Mouse (Mus musculus) CH12.LX (cell line): ENCODE data around the gene Lbx2. TPM values are rescaled to one million over a fixed set of nuclear protein-coding genes. Genes with fewer than 3 reads are reported as not detected.

Experiments
- DNase-seq: peaks from one replicate; pipeline ENCODE4 v3.0.0-alpha.2; 2013; ENCODE audit errors: extremely low read depth
- H3K27ac ChIP-seq: 2 replicates; pipeline ENCODE4 v1.5.1; 2012; ENCODE audit warnings: low read depth, mild to moderate bottlenecking, control low read depth, moderate library complexity; ENCODE audit not compliant: insufficient read depth
- H3K27me3 ChIP-seq: replicated peaks from 2 replicates; pipeline ENCODE3; 2012; ENCODE audit warnings: inconsistent platforms
- H3K36me3 ChIP-seq, 2 experiments: replicated peaks in 1 of 2; 2 replicates each; pipeline versions ENCODE3 to v1.6.1; 2012; ENCODE audit warnings: inconsistent platforms in 1 of 2, low read length in 1 of 2, mild to moderate bottlenecking in 1 of 2, mixed read lengths in 1 of 2, moderate library complexity in 1 of 2; ENCODE audit not compliant: control insufficient read depth in 1 of 2, insufficient read depth in 1 of 2
- H3K4me1 ChIP-seq, 2 experiments: 2 replicates each; pipeline ENCODE4 v1.6.1; 2012; ENCODE audit warnings: inconsistent platforms in 1 of 2, moderate library complexity in 1 of 2; ENCODE audit not compliant: insufficient read depth in 2 of 2, control insufficient read depth in 1 of 2
- H3K4me2 ChIP-seq: 2 replicates; pipeline ENCODE4 v1.6.1; 2012; ENCODE audit warnings: low read depth, mild to moderate bottlenecking, control low read depth; ENCODE audit not compliant: poor library complexity, insufficient read depth, severe bottlenecking
- H3K4me3 ChIP-seq, 3 experiments: fragments of 150-350 bp in 1 of 3; sonication (generic) in 1 of 3; replicated peaks in 1 of 3; 2 replicates each; pipeline versions ENCODE3 to v1.5.1; 2011 to 2012; ENCODE audit warnings: low read depth in 2 of 3, low read length in 2 of 3, mild to moderate bottlenecking in 2 of 3, moderate library complexity in 2 of 3, control low read depth in 1 of 3, improper control_type of control experiment in 1 of 3, inconsistent platforms in 1 of 3, mixed read lengths in 1 of 3; ENCODE audit not compliant: poor library complexity in 1 of 3
- H3K79me2 ChIP-seq: replicated peaks from 2 replicates; pipeline ENCODE4 v1.6.1; 2012; ENCODE audit warnings: mild to moderate bottlenecking, moderate library complexity; ENCODE audit not compliant: control insufficient read depth, poor library complexity, insufficient read depth, severe bottlenecking; ENCODE audit errors: extremely low read depth
- H3K9ac ChIP-seq: 2 replicates; pipeline ENCODE4 v1.6.1; 2012; ENCODE audit warnings: low read depth, mild to moderate bottlenecking, control low read depth, moderate library complexity; ENCODE audit not compliant: insufficient read depth
- H3K9me3 ChIP-seq: replicated peaks from 2 replicates; pipeline ENCODE3; 2012; ENCODE audit warnings: low read length, inconsistent platforms, mixed read lengths
- CTCF ChIP-seq, 2 experiments: IDR thresholded peaks in 1 of 2; conservative IDR thresholded peaks in 1 of 2; 2 replicates each; pipeline ENCODE4 v1.5.1; 2011 to 2012; ENCODE audit warnings: low read depth in 2 of 2, low read length in 2 of 2, improper control_type of control experiment in 1 of 2, inconsistent platforms in 1 of 2, mild to moderate bottlenecking in 1 of 2, moderate library complexity in 1 of 2
- E2F4 ChIP-seq: IDR thresholded peaks from 2 replicates; pipeline ENCODE4 v1.6.1; 2011; ENCODE audit warnings: low read depth, low read length, improper control_type of control experiment; ENCODE audit not compliant: insufficient replicate concordance
- EP300 ChIP-seq: IDR thresholded peaks from 2 replicates; pipeline ENCODE4 v1.6.1; 2011; ENCODE audit warnings: low read length, improper control_type of control experiment
- GABPA ChIP-seq: IDR thresholded peaks from 2 replicates; pipeline ENCODE4 v1.6.1; 2012; ENCODE audit warnings: low read depth, low read length, improper control_type of control experiment, inconsistent platforms; ENCODE audit not compliant: insufficient replicate concordance
- IRF4 ChIP-seq: IDR thresholded peaks from 2 replicates; pipeline ENCODE4 v1.6.1; 2014; ENCODE audit warnings: low read depth, mild to moderate bottlenecking, inconsistent platforms, low read length, improper control_type of control experiment
- JUND ChIP-seq: conservative IDR thresholded peaks from 2 replicates; pipeline ENCODE4 v1.6.1; 2011; ENCODE audit warnings: low read depth, low read length, improper control_type of control experiment
- MAFK ChIP-seq: IDR thresholded peaks from 2 replicates; pipeline ENCODE4 v1.6.1; 2011; ENCODE audit warnings: low read length, improper control_type of control experiment; ENCODE audit not compliant: insufficient replicate concordance
- MAX ChIP-seq: IDR thresholded peaks from 2 replicates; pipeline ENCODE4 v1.6.1; 2011; ENCODE audit warnings: low read length, improper control_type of control experiment
- MAZ ChIP-seq: IDR thresholded peaks from 2 replicates; pipeline ENCODE4 v1.6.1; 2012; ENCODE audit warnings: low read depth, mild to moderate bottlenecking, inconsistent platforms, low read length, improper control_type of control experiment, moderate library complexity
- MEF2A ChIP-seq: IDR thresholded peaks from 2 replicates; pipeline ENCODE4 v1.6.1; 2014; ENCODE audit warnings: low read depth, mild to moderate bottlenecking, inconsistent platforms, low read length, improper control_type of control experiment, borderline replicate concordance
- NELFE ChIP-seq: IDR thresholded peaks from 2 replicates; pipeline ENCODE4 v1.6.1; 2011; ENCODE audit warnings: low read depth, low read length, improper control_type of control experiment
- RAD21 ChIP-seq: IDR thresholded peaks from 2 replicates; pipeline ENCODE4 v1.6.1; 2011; ENCODE audit warnings: low read depth, mild to moderate bottlenecking, low read length, improper control_type of control experiment, moderate library complexity
- TBP ChIP-seq: conservative IDR thresholded peaks from 2 replicates; pipeline ENCODE4 v1.6.1; 2011; ENCODE audit warnings: low read depth, low read length, improper control_type of control experiment
- TCF12 ChIP-seq: IDR thresholded peaks from 2 replicates; pipeline ENCODE4 v1.6.1; 2014; ENCODE audit warnings: low read depth, mild to moderate bottlenecking, inconsistent platforms, low read length, improper control_type of control experiment
- USF1 ChIP-seq: IDR thresholded peaks from 2 replicates; pipeline ENCODE4 v1.6.1; 2014; ENCODE audit warnings: low read depth, mild to moderate bottlenecking, inconsistent platforms, low read length, improper control_type of control experiment
- USF2 ChIP-seq: conservative IDR thresholded peaks from 2 replicates; pipeline ENCODE4 v1.6.1; 2011; ENCODE audit warnings: low read depth, low read length, improper control_type of control experiment
- ZKSCAN1 ChIP-seq: IDR thresholded peaks from 2 replicates; pipeline ENCODE4 v1.6.1; 2012; ENCODE audit warnings: low read depth, inconsistent platforms, low read length, improper control_type of control experiment, borderline replicate concordance
- dilution Hi-C: fragments of 300-500 bp; cut with MboI; formaldehyde crosslinking; loops from 2 replicates; pipeline ENCODE4 v1.14.3; 2020; ENCODE audit warnings: low sequenced_read_pairs; ENCODE audit not compliant: extremely low pct_unique_long_range_greater_than_20kb, extremely low pct_ligation_motif_present
- in situ Hi-C: fragments of 300-500 bp; cut with MboI; formaldehyde crosslinking; loops from 3 replicates; pipeline ENCODE4 v1.14.3; 2019; ENCODE audit warnings: low sequenced_read_pairs, low pct_ligation_motif_present, low pct_unique_long_range_greater_than_20kb, mixed read lengths
- polyA plus RNA-seq: library from polyadenylated mRNA; unstranded; fragments of >175 nt; gene quantifications from 2 replicates; pipeline ENCODE4 v1.2.1, GENCODE M21; 2012; ENCODE audit warnings: low read depth; ENCODE audit not compliant: insufficient read length
- total RNA-seq, 2 experiments: library from RNA; depleted of rRNA; stranded (reverse); fragments of 300-350 nt in 1 of 2; fragments of >200 nt in 1 of 2; gene quantifications; 2 replicates each; pipeline ENCODE4 v1.2.3; 2012 to 2014

The Lbx2 gene
- total and polyA plus RNA-seq, 3 experiments: 1.2 TPM; not detected in 2

- Histone ChIP-seq H3K9me3 (peaks cover 27% of the 10 kb centered on the region), H3K79me2 (no peaks in the 10 kb centered on the region), H3K4me2 (no peak overlapping the region), H3K4me1 (no peaks in the 10 kb centered on the region), H3K9ac (no peak overlapping the region), H3K27ac (no peak overlapping the region), H3K4me3 (no peak overlapping the region), H3K36me3 (peaks cover 0 to 42% of the 10 kb centered on the region in 2 experiments), H3K27me3 (no peaks in the 10 kb centered on the region)
- in situ Hi-C loops (no loop called here), dilution Hi-C loops (no loop called here)
- no peak for DNase-seq
- TF ChIP-seq IRF4 (no peak), MAFK (no peak), USF2 (no peak), CTCF (conservative IDR thresholded peaks at IDR 0.05 in 1 of 2, IDR thresholded peaks at IDR 0.05 in 1 of 2; ENCODE audit: low read depth in 2 of 2, low read length in 2 of 2) (no peak), USF1 (no peak), MAZ (no peak), E2F4 (no peak), ZKSCAN1 (no peak), MAX (no peak), TBP (no peak), MEF2A (no peak), GABPA (no peak), NELFE (no peak), RAD21 (no peak)
These were observed 20.2 kb upstream of the Lbx2 start for GRCm38 (mm10) chr6:83065995-83066394.

DNA sequence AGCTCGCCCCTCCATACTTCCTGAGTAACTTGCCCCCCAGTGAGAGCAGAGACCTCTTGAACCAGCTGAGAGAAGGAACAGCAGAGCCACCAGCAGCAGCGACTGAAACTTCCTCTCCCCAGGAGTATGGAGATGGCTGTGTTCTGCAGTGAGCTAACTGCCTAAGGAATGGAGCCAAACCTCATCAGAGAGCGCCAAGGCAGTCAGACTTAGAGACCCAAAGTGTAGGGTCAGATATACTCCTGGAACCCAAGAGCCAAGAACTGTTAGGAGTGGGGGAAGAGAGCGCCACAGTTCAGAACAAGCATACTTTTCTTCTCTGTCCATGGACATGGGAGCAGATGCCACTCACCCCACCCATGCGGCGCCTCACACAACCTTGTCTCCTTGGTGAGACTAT, 19.7 kb upstream of the Lbx2 start:
- no peak overlapping the region for H3K9ac ChIP-seq
- H3K4me2 ChIP-seq: no peak overlapping the region
- H3K4me1 ChIP-seq: no peaks in the 10 kb centered on the region
- DNase-seq: no peak
- peaks cover 32% of the 10 kb centered on the region for H3K9me3 ChIP-seq
- in situ Hi-C loops: no loop called here
- no peak overlapping the region for H3K4me3 ChIP-seq
- no peak for TF ChIP-seq EP300
- TF ChIP-seq USF2: no peak
- TF ChIP-seq TCF12: no peak
- no peak for TF ChIP-seq JUND
- TF ChIP-seq, all 38 proteins: peak for 0
- Histone ChIP-seq H3K27me3 (no peaks in the 10 kb centered on the region), H3K27ac (no peak overlapping the region), H3K79me2 (no peaks in the 10 kb centered on the region), H3K36me3 (peaks cover 0 to 38% of the 10 kb centered on the region in 2 experiments)
- dilution Hi-C loops: no loop called here
